Mouse (Mus musculus) bone marrow macrophage, adult 2 months (primary cell): ENCODE measurements at regions not wholly inside any gene's neighbourhood (a gene's known extent, or its start where the extent isn't known, plus 50 kb on each side); places are given as distances from the start of the nearest gene placed in this dataset.

ENCODE experiments used
- CTCF ChIP-seq: IDR thresholded peaks from 2 replicates; pipeline ENCODE4 v1.5.1; 2012; ENCODE audit warnings: low read depth, mild to moderate bottlenecking, low read length, moderate library complexity
- POLR2A ChIP-seq: IDR thresholded peaks from 2 replicates; pipeline ENCODE4 v1.6.1; 2012; ENCODE audit warnings: mild to moderate bottlenecking, low read depth, low read length, borderline replicate concordance

DNA sequence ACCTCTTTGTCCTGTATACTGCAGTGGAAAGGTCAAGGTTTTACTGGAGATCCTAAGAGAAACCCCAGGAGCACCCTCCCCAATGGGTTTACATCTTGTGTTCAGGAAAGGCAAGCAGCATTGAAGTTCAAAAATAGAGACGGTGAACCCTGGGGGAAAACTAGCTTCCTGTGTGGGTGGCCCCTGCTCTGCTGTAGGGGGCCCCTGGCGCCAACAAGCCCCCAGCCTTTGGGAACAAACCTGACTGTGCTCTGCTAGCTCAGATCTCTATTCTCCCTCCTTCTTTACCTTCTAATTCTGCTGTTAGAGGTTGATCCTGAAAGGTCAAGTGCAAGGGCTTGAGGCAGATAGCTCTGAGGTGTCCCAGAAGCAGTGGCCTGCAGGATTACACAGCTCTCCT, 78.6 kb downstream of the Ets2 start:
- no peak for TF ChIP-seq CTCF
- no peak for TF ChIP-seq POLR2A
